Mouse (Mus musculus) spleen, adult 2 months (tissue): Measurements from ENCODE around the gene Homer2.

Source experiments
- CTCF ChIP-seq: fragments of 200-500 bp; IDR thresholded peaks from 2 replicates; pipeline ENCODE4 v1.5.1; 2011; ENCODE audit warnings: mild to moderate bottlenecking, inconsistent platforms; ENCODE audit not compliant: insufficient read depth, insufficient read length, insufficient replicate concordance; ENCODE audit errors: extremely low read depth
- POLR2A ChIP-seq: fragments of 200-500 bp; IDR thresholded peaks from 2 replicates; pipeline ENCODE4 v1.6.1; 2011; ENCODE audit warnings: low read depth, low read length, inconsistent platforms

- no peak for TF ChIP-seq POLR2A
- no peak for TF ChIP-seq CTCF
Observed at GRCm38 (mm10) chr7:81738720-81739385, 31.5 kb upstream of the Homer2 start.
